Mouse (Mus musculus) liver, embryonic 14 days (tissue): ENCODE results near the gene Fabp1. TPM values are rescaled to one million over a fixed set of nuclear protein-coding genes. Genes with fewer than 3 reads are reported as not detected.

Experiments used
- polyA plus RNA-seq: library from polyadenylated mRNA; depleted of rRNA; stranded (reverse); fragments of >200 nt; gene quantifications from 2 replicates; pipeline ENCODE4 v1.2.3, GENCODE M21; 2012; rRNA removed

Fabp1 gene
- 195 and 199 TPM in 2 replicates for polyA plus RNA-seq

GRCm38 (mm10) chr6:71199612-71200011 lies at the start of gene Fabp1:
Fabp1 (plus strand) TSS chr6:71199827.

Other genes starting within 250 kb of the Fabp1 start
- not detected in 2 replicates for gene Foxi3, start 243.3 kb upstream of the Fabp1 start, polyA plus RNA-seq
- 4.4 and 5.7 TPM in 2 replicates for gene Thnsl2, start 55.4 kb upstream of the Fabp1 start, polyA plus RNA-seq
- 11.9 and 15.0 TPM in 2 replicates for gene Krcc1, start 71.8 kb downstream of the Fabp1 start, polyA plus RNA-seq
- 0.07 and 0.45 TPM in 2 replicates for gene Smyd1, start 122.4 kb downstream of the Fabp1 start, polyA plus RNA-seq
- gene Cd8b1, start 123.0 kb downstream of the Fabp1 start, polyA plus RNA-seq: not detected in 2 replicates
- gene Cd8a, start 173.6 kb downstream of the Fabp1 start, polyA plus RNA-seq: not detected in 2 replicates
- gene Rmnd5a, start 240.8 kb downstream of the Fabp1 start, polyA plus RNA-seq: 14.4 and 16.5 TPM in 2 replicates